Mouse (Mus musculus): ENCODE results near the gene Pin4. TPM values are rescaled to one million over a fixed set of nuclear protein-coding genes. Genes with fewer than 3 reads are reported as not detected.
"Not testable (repeated sequence)": the region's sequence is repeated elsewhere in the genome, so short reads cannot be mapped to it uniquely, and the experiment has no call there.

Gene Pin4
- polyA plus RNA-seq, 1 experiment = 9.7 TPM

GRCm38 (mm10) chrX:102081573-102082279 lies 37.5 kb upstream of the Pin4 start:
- Histone ChIP-seq H3K9me3 (no peaks in the 10 kb centered on the region), H3K27me3 (replicated peaks) (peaks cover 73% of the 10 kb centered on the region), H3K36me3 (replicated peaks; ENCODE audit: low read length) (no peaks in the 10 kb centered on the region), H3K4me1 (no peaks in the 10 kb centered on the region), H3K4me3 (replicated peaks) (no peak overlapping the region)
- TF ChIP-seq FLI1 (IDR thresholded peaks at IDR 0.05; ENCODE audit: low read length) = no peak
- no peak for TF ChIP-seq GATA1 (IDR thresholded peaks at IDR 0.05; ENCODE audit: borderline replicate concordance, low read length)

GRCm38 (mm10) chrX:102082340-102082739 lies 36.9 kb upstream of the Pin4 start:
- no peak for TF ChIP-seq FLI1 (IDR thresholded peaks at IDR 0.05; ENCODE audit: low read length)
- TF ChIP-seq GATA1 (IDR thresholded peaks at IDR 0.05; ENCODE audit: borderline replicate concordance, low read length) = no peak
- no peaks in the 10 kb centered on the region for H3K9me3 ChIP-seq
- peaks cover 72% of the 10 kb centered on the region for H3K27me3 ChIP-seq (replicated peaks)
- no peaks in the 10 kb centered on the region for H3K4me1 ChIP-seq
- no peaks in the 10 kb centered on the region for H3K36me3 ChIP-seq (replicated peaks; ENCODE audit: low read length)
- H3K4me3 ChIP-seq (replicated peaks) = no peak overlapping the region

GRCm38 (mm10) chrX:102085798-102086443 lies 33.3 kb upstream of the Pin4 start:
- H3K9me3 ChIP-seq = no peaks in the 10 kb centered on the region
- H3K4me3 ChIP-seq (replicated peaks) = no peak overlapping the region
- TF ChIP-seq FLI1 (IDR thresholded peaks at IDR 0.05; ENCODE audit: low read length) (no peak), GATA1 (IDR thresholded peaks at IDR 0.05; ENCODE audit: borderline replicate concordance, low read length) (no peak)

GRCm38 (mm10) chrX:102090605-102091004 lies 28.6 kb upstream of the Pin4 start:
- TF ChIP-seq GATA1 (IDR thresholded peaks at IDR 0.05; ENCODE audit: borderline replicate concordance, low read length) = no peak
- no peak for TF ChIP-seq FLI1 (IDR thresholded peaks at IDR 0.05; ENCODE audit: low read length)

More at GRCm38 (mm10) chrX:102085798-102086443, 33.3 kb upstream of the Pin4 start:
- Histone ChIP-seq H3K4me1 (peaks cover 4% of the 10 kb centered on the region; the same call in 1 of the 2 replicates), H3K36me3 (replicated peaks; ENCODE audit: low read length) (no peaks in the 10 kb centered on the region), H3K27me3 (replicated peaks) (peaks cover 43% of the 10 kb centered on the region)

GRCm38 (mm10) chrX:102094381-102094904 lies 24.8 kb upstream of the Pin4 start:
- Histone ChIP-seq H3K36me3 (replicated peaks; ENCODE audit: low read length) (no peaks in the 10 kb centered on the region), H3K9me3 (no peaks in the 10 kb centered on the region), H3K27me3 (replicated peaks) (peaks cover 24% of the 10 kb centered on the region), H3K4me1 (peaks cover 26% of the 10 kb centered on the region), H3K4me3 (replicated peaks) (no peak overlapping the region)
- TF ChIP-seq GATA1 (IDR thresholded peaks at IDR 0.05; ENCODE audit: borderline replicate concordance, low read length) (no peak), FLI1 (IDR thresholded peaks at IDR 0.05; ENCODE audit: low read length) (no peak)

More at GRCm38 (mm10) chrX:102090605-102091004, 28.6 kb upstream of the Pin4 start:
- H3K36me3 ChIP-seq (replicated peaks; ENCODE audit: low read length) = no peaks in the 10 kb centered on the region
- no peak overlapping the region for H3K4me3 ChIP-seq (replicated peaks)
- no peaks in the 10 kb centered on the region for H3K9me3 ChIP-seq
- peaks cover 22% of the 10 kb centered on the region for H3K4me1 ChIP-seq
- peaks cover 26% of the 10 kb centered on the region for H3K27me3 ChIP-seq (replicated peaks)

- no peak overlapping the region for H3K4me3 ChIP-seq (replicated peaks)
- no peaks in the 10 kb centered on the region for H3K9me3 ChIP-seq
- peaks cover 9% of the 10 kb centered on the region for H3K4me1 ChIP-seq
- no peaks in the 10 kb centered on the region for H3K36me3 ChIP-seq (replicated peaks; ENCODE audit: low read length)
- peaks cover 21% of the 10 kb centered on the region for H3K27me3 ChIP-seq (replicated peaks)
- TF ChIP-seq GATA1 (IDR thresholded peaks at IDR 0.05; ENCODE audit: borderline replicate concordance, low read length) (no peak), FLI1 (IDR thresholded peaks at IDR 0.05; ENCODE audit: low read length) (no peak)
Observed at GRCm38 (mm10) chrX:102101886-102102285, 17.4 kb upstream of the Pin4 start.

- not testable (repeated sequence) for H3K4me3 ChIP-seq (replicated peaks); H3K36me3 ChIP-seq (replicated peaks; ENCODE audit: low read length); H3K9me3 ChIP-seq; H3K4me1 ChIP-seq
- peaks cover 18% of the 10 kb centered on the region for H3K27me3 ChIP-seq (replicated peaks)
Observed at GRCm38 (mm10) chrX:102103830-102104229, 15.4 kb upstream of the Pin4 start.

GRCm38 (mm10) chrX:102109349-102109748 lies 9.9 kb upstream of the Pin4 start:
- not testable (repeated sequence) for H3K9me3 ChIP-seq; H3K4me1 ChIP-seq; H3K4me3 ChIP-seq (replicated peaks); H3K36me3 ChIP-seq (replicated peaks; ENCODE audit: low read length)
- H3K27me3 ChIP-seq (replicated peaks) = peaks cover 16% of the 10 kb centered on the region

GRCm38 (mm10) chrX:102115676-102116075 lies 3.6 kb upstream of the Pin4 start:
- peaks cover 4% of the 10 kb centered on the region for H3K4me1 ChIP-seq
- no peak overlapping the region for H3K4me3 ChIP-seq (replicated peaks)
- no peaks in the 10 kb centered on the region for H3K9me3 ChIP-seq
- TF ChIP-seq GATA1 (IDR thresholded peaks at IDR 0.05; ENCODE audit: borderline replicate concordance, low read length) = no peak
- no peak for TF ChIP-seq FLI1 (IDR thresholded peaks at IDR 0.05; ENCODE audit: low read length)
- peaks cover 19% of the 10 kb centered on the region for H3K27me3 ChIP-seq (replicated peaks)
- H3K36me3 ChIP-seq (replicated peaks; ENCODE audit: low read length) = no peaks in the 10 kb centered on the region

GRCm38 (mm10) chrX:102121321-102121720 lies 2.1 kb downstream of the Pin4 start:
- H3K4me1 ChIP-seq = peaks cover 8% of the 10 kb centered on the region
- H3K36me3 ChIP-seq (replicated peaks; ENCODE audit: low read length) = peaks cover 44% of the 10 kb centered on the region
- H3K27me3 ChIP-seq (replicated peaks) = peaks cover 2% of the 10 kb centered on the region
- no peaks in the 10 kb centered on the region for H3K9me3 ChIP-seq
- no peak overlapping the region for H3K4me3 ChIP-seq (replicated peaks)
- TF ChIP-seq GATA1 (IDR thresholded peaks at IDR 0.05; ENCODE audit: borderline replicate concordance, low read length) (no peak), FLI1 (IDR thresholded peaks at IDR 0.05; ENCODE audit: low read length) (no peak)

Measured in megakaryocyte, embryonic 14.5 days (primary cell).